Mouse (Mus musculus) forebrain, postnatal 0 days (tissue): Measurements from ENCODE around the gene Rnf19b. TPM values are rescaled to one million over a fixed set of nuclear protein-coding genes. Genes with fewer than 3 reads are reported as not detected.

Experiments
- ATAC-seq: fragments of 200-750 bp; cut with Nextera tagmentation; 2 replicates; pipeline ENCODE4 v1.8.0; 2017; ENCODE audit warnings: mild to moderate bottlenecking, moderate library complexity
- DNase-seq: peaks from one replicate; pipeline ENCODE4 v3.0.0-alpha.2; 2015
- H3K27ac ChIP-seq: fragments of 300-500 bp; sonication (generic); 2 replicates; pipeline ENCODE4 v1.5.1; 2014; ENCODE audit warnings: low read depth, mild to moderate bottlenecking, antibody characterized with exemption, low read length, moderate library complexity, mixed read lengths
- H3K27me3 ChIP-seq: fragments of 300-500 bp; sonication (generic); 2 replicates; pipeline ENCODE4 v1.6.1; 2014; ENCODE audit warnings: mild to moderate bottlenecking, low read length, mixed read lengths; ENCODE audit not compliant: insufficient read depth
- H3K36me3 ChIP-seq: fragments of 300-500 bp; sonication (generic); 2 replicates; pipeline ENCODE4 v1.6.1; 2014; ENCODE audit warnings: mild to moderate bottlenecking, moderate library complexity; ENCODE audit not compliant: insufficient read depth
- H3K4me1 ChIP-seq: fragments of 300-500 bp; sonication (generic); 2 replicates; pipeline ENCODE4 v1.6.1; 2014; ENCODE audit warnings: antibody characterized with exemption; ENCODE audit not compliant: insufficient read depth
- H3K4me2 ChIP-seq: fragments of 300-500 bp; sonication (generic); 2 replicates; pipeline ENCODE4 v1.6.1; 2014; ENCODE audit warnings: low read depth, mild to moderate bottlenecking, moderate library complexity
- H3K4me3 ChIP-seq: fragments of 300-500 bp; sonication (generic); 2 replicates; pipeline ENCODE4 v1.5.1; 2014; ENCODE audit warnings: low read depth, low read length, mixed read lengths
- H3K9ac ChIP-seq: fragments of 300-500 bp; sonication (generic); 2 replicates; pipeline ENCODE4 v1.6.1; 2014; ENCODE audit warnings: mild to moderate bottlenecking
- H3K9me3 ChIP-seq: fragments of 300-500 bp; sonication (generic); 2 replicates; pipeline ENCODE4 v1.6.1; 2016; ENCODE audit warnings: low read length
- CTCF ChIP-seq: sonication (generic); IDR thresholded peaks from 2 replicates; pipeline ENCODE4 v1.5.1; 2016; ENCODE audit warnings: antibody characterized with exemption, control low read depth, low read depth
- WGBS: fragments of 180-500 bp; shearing (Covaris S2); extraction: QIAGEN DNeasy Blood & Tissue Kit; methylation state at CpG from one replicate; pipeline ENCODE4 v1.1.7; 2014; 5-methylcytosine and 5-hydroxymethylcytosine counted together
- polyA plus RNA-seq: library from polyadenylated mRNA; unstranded; fragments of >200 nt; fragmentation: Nextera tagmentation; extraction: Ambion mirVana; gene quantifications from 2 replicates; pipeline ENCODE4 v1.2.1, GENCODE M21; 2015
- total RNA-seq: library from RNA; depleted of rRNA; stranded (reverse); fragments of >200 nt; gene quantifications from 2 replicates; pipeline ENCODE4 v1.2.3, GENCODE M21; 2014

Gene Rnf19b
- total and polyA plus RNA-seq, 2 experiments from 2014 or later: 31.1 to 135 TPM

GRCm38 (mm10) chr4:129034224-129034623 is 23.8 kb upstream of the Rnf19b start:
- WGBS: 91% methylated on average over 3 of the region's 3 CpGs
- TF ChIP-seq CTCF: no peak

GRCm38 (mm10) chr4:129034706-129035660 is 23.1 kb upstream of the Rnf19b start:
- Histone ChIP-seq H3K4me1 (no peaks in the 10 kb centered on the region), H3K9ac (no peak overlapping the region), H3K4me3 (no peak overlapping the region), H3K36me3 (no peaks in the 10 kb centered on the region), H3K4me2 (no peak overlapping the region), H3K27ac (no peak overlapping the region), H3K9me3 (no peaks in the 10 kb centered on the region), H3K27me3 (no peaks in the 10 kb centered on the region)
- no peak for DNase-seq
- ATAC-seq: no peak
- WGBS: 55% methylated on average over 13 of the region's 13 CpGs
- TF ChIP-seq CTCF: no peak

More at GRCm38 (mm10) chr4:129034224-129034623, 23.8 kb upstream of the Rnf19b start:
- Histone ChIP-seq H3K27me3 (no peaks in the 10 kb centered on the region), H3K27ac (no peak overlapping the region), H3K4me1 (no peaks in the 10 kb centered on the region), H3K4me2 (no peak overlapping the region), H3K9me3 (no peaks in the 10 kb centered on the region), H3K9ac (no peak overlapping the region), H3K36me3 (no peaks in the 10 kb centered on the region), H3K4me3 (no peak overlapping the region)
- ATAC-seq: no peak
- DNase-seq: no peak

GRCm38 (mm10) chr4:129035851-129036445 is 22.1 kb upstream of the Rnf19b start:
- no peak overlapping the region for H3K9ac ChIP-seq
- 61% methylated on average over 7 of the region's 7 CpGs for WGBS
- no peaks in the 10 kb centered on the region for H3K4me1 ChIP-seq
- H3K4me2 ChIP-seq: no peak overlapping the region
- ATAC-seq (no peak), DNase-seq (no peak)
- H3K36me3 ChIP-seq: no peaks in the 10 kb centered on the region
- H3K27ac ChIP-seq: no peak overlapping the region
- H3K9me3 ChIP-seq: no peaks in the 10 kb centered on the region
- no peak overlapping the region for H3K4me3 ChIP-seq
- no peak for TF ChIP-seq CTCF
- no peaks in the 10 kb centered on the region for H3K27me3 ChIP-seq

- H3K4me3 ChIP-seq: peak overlapping the region; percentile 51
- no peaks in the 10 kb centered on the region for H3K9me3 ChIP-seq
- H3K4me1 ChIP-seq: peaks cover 14% of the 10 kb centered on the region; the same call in 1 of the 2 replicates
- peak overlapping the region; percentile 80 for H3K4me2 ChIP-seq
- 18% methylated on average over 15 of the region's 15 CpGs for WGBS
- no peaks in the 10 kb centered on the region for H3K36me3 ChIP-seq
- H3K27ac ChIP-seq: peak overlapping the region; percentile 93
- H3K27me3 ChIP-seq: no peaks in the 10 kb centered on the region
- TF ChIP-seq CTCF: no peak
- no peak for ATAC-seq
- peak overlapping the region; percentile 72 for H3K9ac ChIP-seq
- DNase-seq: no peak
Measured at GRCm38 (mm10) chr4:129047721-129048421, 10.2 kb upstream of the Rnf19b start.

GRCm38 (mm10) chr4:129048501-129049305 is 9.4 kb upstream of the Rnf19b start:
- Histone ChIP-seq H3K4me1 (peaks cover 14% of the 10 kb centered on the region; the same call in 1 of the 2 replicates), H3K4me2 (peak overlapping the region; percentile 80), H3K36me3 (no peaks in the 10 kb centered on the region), H3K9ac (peak overlapping the region; percentile 72), H3K9me3 (no peaks in the 10 kb centered on the region), H3K27me3 (no peaks in the 10 kb centered on the region), H3K4me3 (peak overlapping the region; percentile 51), H3K27ac (peak overlapping the region; percentile 93)
- ATAC-seq (peak; percentile 96), DNase-seq (peak; percentile 95)
- WGBS: 4% methylated on average over 52 of the region's 52 CpGs
- TF ChIP-seq CTCF: no peak; the same call in 1 of the 2 replicates
